Mouse (Mus musculus) kidney, adult 2 months (tissue): ENCODE data around the gene Mrpl38. TPM values are rescaled to one million over a fixed set of nuclear protein-coding genes. Genes with fewer than 3 reads are reported as not detected.

Experiments used
- DNase-seq: peaks from one replicate; pipeline ENCODE4 v3.0.0; 2021
- H3K27ac ChIP-seq: fragments of 200-500 bp; 2 replicates; pipeline ENCODE4 v1.5.1; 2012; ENCODE audit warnings: low read depth, low read length, control low read depth, inconsistent platforms; ENCODE audit not compliant: insufficient read depth
- H3K27me3 ChIP-seq: fragments of 200-500 bp; replicated peaks from 2 replicates; pipeline ENCODE4 v1.6.1; 2012; ENCODE audit warnings: mild to moderate bottlenecking, moderate library complexity, low read length, inconsistent platforms; ENCODE audit not compliant: control insufficient read depth, insufficient read depth
- H3K36me3 ChIP-seq: fragments of 200-500 bp; 2 replicates; pipeline ENCODE4 v1.6.1; 2012; ENCODE audit warnings: mild to moderate bottlenecking, moderate library complexity, low read length, inconsistent platforms; ENCODE audit not compliant: control insufficient read depth, insufficient read depth
- H3K4me1 ChIP-seq: fragments of 200-500 bp; 2 replicates; pipeline ENCODE4 v1.6.1; 2011; ENCODE audit warnings: low read length; ENCODE audit not compliant: control insufficient read depth, insufficient read depth
- H3K4me3 ChIP-seq: fragments of 200-500 bp; 2 replicates; pipeline ENCODE4 v1.5.1; 2011; ENCODE audit warnings: mild to moderate bottlenecking, low read depth, low read length, control low read depth; ENCODE audit not compliant: insufficient read depth
- CTCF ChIP-seq: fragments of 200-500 bp; conservative IDR thresholded peaks from 2 replicates; pipeline ENCODE4 v1.5.1; 2011; ENCODE audit warnings: low read depth, mild to moderate bottlenecking, control low read depth, low read length, moderate library complexity, mixed read lengths; ENCODE audit not compliant: insufficient read depth, insufficient read length
- POLR2A ChIP-seq: fragments of 200-500 bp; IDR thresholded peaks from one replicate; pipeline ENCODE4 v1.6.1; 2011; ENCODE audit warnings: low read depth, low read length, control low read depth
- WGBS: fragments of 180-500 bp; shearing (Covaris S2); methylation state at CpG from one replicate; pipeline ENCODE4 v1.1.7; 2018; 5-methylcytosine and 5-hydroxymethylcytosine counted together
- polyA plus RNA-seq: library from polyadenylated mRNA; depleted of rRNA; stranded (reverse); fragments of >200 nt; gene quantifications from 2 replicates; pipeline ENCODE4 v1.2.3, GENCODE M21; 2012; rRNA removed

Mrpl38 gene
- polyA plus RNA-seq, 1 experiment: 70.7 TPM

DNA sequence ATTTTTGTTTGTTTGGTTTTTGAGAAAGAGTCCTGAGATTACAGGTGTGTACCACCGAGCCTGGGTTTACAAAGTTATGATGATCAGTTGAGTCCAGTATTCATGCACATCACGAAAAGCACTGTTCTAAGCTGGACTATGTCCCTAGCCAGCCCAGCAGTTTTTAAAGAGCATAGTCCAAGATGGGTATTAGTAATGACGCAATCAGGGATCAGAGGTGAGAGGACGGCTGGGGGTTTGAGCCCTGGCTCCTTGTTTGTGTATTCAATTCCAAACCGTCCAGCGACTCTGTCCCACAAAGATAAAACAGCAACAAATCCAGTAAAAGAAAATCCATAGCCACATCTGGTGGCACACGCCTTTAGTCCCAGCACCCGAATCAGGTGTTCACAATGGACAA is 50.5 kb downstream of the Mrpl38 start:
- H3K27ac ChIP-seq: peak overlapping the region; percentile 98
- no peak overlapping the region for H3K4me3 ChIP-seq
- H3K36me3 ChIP-seq: no peaks in the 10 kb centered on the region; the same call in 1 of the 2 replicates
- H3K27me3 ChIP-seq: no peaks in the 10 kb centered on the region
- TF ChIP-seq CTCF: no peak
- TF ChIP-seq POLR2A: no peak
- 47% methylated on average over 8 of the region's 8 CpGs for WGBS
- DNase-seq: peak; percentile 86
- peaks cover 11% of the 10 kb centered on the region for H3K4me1 ChIP-seq

DNA sequence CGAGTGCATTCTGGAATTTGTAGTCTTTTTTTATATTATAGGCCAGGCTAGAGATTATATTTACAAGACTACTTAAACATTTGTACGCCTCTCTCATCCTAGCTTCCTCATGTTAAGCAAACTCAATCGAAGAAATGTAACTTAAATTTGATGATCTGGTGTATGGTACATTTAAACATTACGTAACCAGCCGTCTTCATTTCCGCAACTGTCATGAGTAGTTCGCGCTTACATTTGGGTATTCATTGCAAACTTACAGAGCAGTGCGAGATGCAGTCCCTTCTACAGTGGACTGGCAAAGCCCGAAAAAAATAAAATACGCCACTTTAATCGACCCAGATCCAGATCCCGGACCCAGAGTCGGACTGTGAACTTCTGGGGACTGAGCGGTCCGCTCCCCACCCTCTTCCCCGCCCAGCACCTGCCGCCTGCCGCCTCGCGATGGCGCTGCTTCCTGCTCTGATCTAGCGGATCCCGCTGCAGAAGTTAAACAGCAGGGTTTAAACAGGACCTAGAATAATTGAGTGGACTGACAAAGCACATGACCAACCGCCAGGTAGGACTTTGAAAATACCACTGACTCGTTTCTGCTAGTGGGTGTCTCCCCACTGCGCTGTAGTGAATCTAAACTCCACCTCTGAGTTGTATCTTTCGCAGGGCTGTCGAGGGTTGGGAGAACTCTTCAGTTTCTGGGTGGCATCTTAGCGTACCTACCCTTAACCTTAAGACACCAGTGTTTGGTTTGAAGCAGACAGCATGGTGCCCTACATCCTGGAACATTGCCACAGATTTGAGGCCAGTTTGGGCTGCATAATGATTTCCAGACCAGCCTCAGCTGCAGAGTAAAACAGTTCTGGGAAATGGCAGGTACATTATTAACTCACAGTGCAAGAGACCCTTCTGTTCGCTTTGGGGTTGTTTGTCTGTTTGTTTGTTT is 51.2 kb downstream of the Mrpl38 start:
- peak overlapping the region; percentile 49 for H3K4me3 ChIP-seq
- DNase-seq: peak; percentile 95
- TF ChIP-seq CTCF: peak; percentile 90
- TF ChIP-seq POLR2A: no peak
- peaks cover 11% of the 10 kb centered on the region for H3K4me1 ChIP-seq
- 1% methylated on average over 31 of the region's 31 CpGs for WGBS
- peak overlapping the region; percentile 98 for H3K27ac ChIP-seq
- H3K36me3 ChIP-seq: peaks cover 2% of the 10 kb centered on the region
- no peaks in the 10 kb centered on the region for H3K27me3 ChIP-seq

DNA sequence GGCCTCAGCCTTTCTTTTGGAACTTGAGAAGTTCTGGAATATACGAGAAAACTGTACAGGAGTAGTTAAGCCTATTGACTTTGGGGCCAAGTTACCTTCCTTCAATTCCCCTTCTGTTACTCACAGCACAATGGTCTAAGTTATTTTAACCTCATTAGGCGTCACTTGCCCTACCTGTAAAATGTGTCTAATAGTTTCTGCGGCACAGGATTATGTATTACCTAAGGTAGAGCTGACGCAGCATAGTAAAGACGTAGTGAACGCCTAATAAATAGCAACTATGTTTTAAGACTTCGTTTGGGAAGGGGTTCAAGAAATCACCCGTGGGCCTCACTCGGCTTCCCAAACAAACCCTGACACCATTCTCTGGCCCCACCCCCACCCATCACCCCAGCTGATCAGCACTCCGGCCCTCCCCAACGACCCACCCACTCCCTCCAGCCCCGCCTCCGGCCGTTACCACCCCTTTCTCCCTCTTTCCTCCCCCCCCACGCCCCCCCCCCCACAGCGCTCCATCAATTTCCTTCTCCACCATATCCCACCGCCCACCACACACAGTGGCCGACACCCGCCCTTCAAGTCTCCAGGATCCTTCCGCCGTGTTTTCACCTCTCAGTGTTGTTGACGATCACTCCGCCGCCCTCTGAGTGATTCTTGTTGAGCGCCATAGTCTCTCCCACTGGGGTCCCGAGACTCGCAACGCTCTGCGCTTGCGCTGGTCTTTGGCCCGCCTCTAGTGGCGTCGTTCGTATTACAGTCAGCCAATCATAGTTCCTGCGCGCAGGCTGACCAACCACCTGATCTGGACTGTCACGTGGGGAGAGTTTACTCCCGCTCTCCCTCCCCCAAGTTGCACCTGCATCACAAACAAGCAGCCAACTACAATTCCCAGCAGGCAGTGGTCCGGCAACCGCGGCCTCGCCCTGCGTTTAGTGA is 52.1 kb downstream of the Mrpl38 start, which contains the start of gene Wbp2:
TSS of gene Wbp2 (minus strand) at position 738 of the 936 bp plus-strand sequence.
- WGBS: 2% methylated on average over 39 of the region's 43 CpGs
- H3K4me3 ChIP-seq: peak within 1 kb of the TSS; percentile 96
- TF ChIP-seq CTCF: no peak
- peak; percentile 81 for TF ChIP-seq POLR2A
- peak within 1 kb of the TSS; percentile 98 for H3K27ac ChIP-seq
- no peaks in the 10 kb centered on the region for H3K27me3 ChIP-seq
- peak; percentile 100 for DNase-seq
- peaks cover 3% of the 10 kb centered on the region for H3K36me3 ChIP-seq
- peaks cover 11% of the 10 kb centered on the region for H3K4me1 ChIP-seq

- H3K36me3 ChIP-seq: peaks cover 7% of the 10 kb centered on the region
Observed at GRCm38 (mm10) chr11:116084166-116084565, 54.5 kb downstream of the Mrpl38 start.

DNA sequence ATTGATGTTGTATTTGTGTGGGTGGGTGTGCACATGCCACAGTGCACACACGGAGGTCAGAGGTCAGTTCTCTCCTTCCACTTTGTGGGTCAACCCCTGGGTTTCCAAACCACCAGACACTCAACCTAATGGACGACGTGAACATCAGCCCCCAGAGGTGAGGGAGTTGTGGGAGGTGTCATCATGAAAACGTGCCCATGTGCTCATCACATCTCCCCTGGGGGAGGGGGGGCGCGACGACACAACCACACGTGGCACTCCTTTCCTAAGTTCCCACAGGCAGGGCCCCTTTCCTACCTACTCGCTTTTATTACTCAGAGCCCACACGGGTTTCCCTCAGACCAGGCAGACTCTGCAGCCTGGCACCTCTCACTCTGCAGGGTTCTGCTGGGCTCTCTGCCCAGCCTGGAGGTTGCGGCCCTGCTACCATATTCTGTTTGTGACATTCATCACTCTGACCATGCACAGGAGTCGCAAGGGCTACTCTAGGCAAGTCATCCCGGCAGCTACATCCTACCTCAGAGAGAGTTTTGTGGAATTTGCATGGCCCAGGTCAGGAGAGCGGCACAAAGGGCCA is 55.5 kb downstream of the Mrpl38 start:
- no peaks in the 10 kb centered on the region for H3K27me3 ChIP-seq
- WGBS: 76% methylated on average over 14 of the region's 14 CpGs
- peaks cover 7% of the 10 kb centered on the region for H3K36me3 ChIP-seq
- TF ChIP-seq CTCF: no peak
- TF ChIP-seq POLR2A: no peak
- no peak for DNase-seq
- H3K4me3 ChIP-seq: no peak overlapping the region
- peaks cover 6% of the 10 kb centered on the region for H3K4me1 ChIP-seq
- H3K27ac ChIP-seq: no peak overlapping the region

More at GRCm38 (mm10) chr11:116084166-116084565, 54.5 kb downstream of the Mrpl38 start:
- 87% methylated on average over 6 of the region's 6 CpGs for WGBS
- no peaks in the 10 kb centered on the region for H3K27me3 ChIP-seq
- DNase-seq: no peak
- H3K27ac ChIP-seq: no peak overlapping the region
- TF ChIP-seq POLR2A (no peak), CTCF (no peak)
- H3K4me3 ChIP-seq: no peak overlapping the region
- H3K4me1 ChIP-seq: peaks cover 11% of the 10 kb centered on the region

Other genes with a start within 250 kb of the Mrpl38 start
- 26.1 and 26.7 TPM in 2 replicates for gene Smim5, start 238.9 kb downstream of the Mrpl38 start, polyA plus RNA-seq
- gene Smim6, start 226.9 kb downstream of the Mrpl38 start, polyA plus RNA-seq: 5.0 and 5.7 TPM in 2 replicates
- 20.5 and 24.1 TPM in 2 replicates for gene Sap30bp, start 205.6 kb downstream of the Mrpl38 start, polyA plus RNA-seq
- gene Recql5, start 205.4 kb downstream of the Mrpl38 start, polyA plus RNA-seq: 16.9 and 18.8 TPM in 2 replicates
- 5.1 and 5.3 TPM in 2 replicates for gene Itgb4, start 164.2 kb downstream of the Mrpl38 start, polyA plus RNA-seq
- 83.2 and 87.9 TPM in 2 replicates for gene Galk1, start 126.1 kb downstream of the Mrpl38 start, polyA plus RNA-seq
- 135 and 150 TPM in 2 replicates for gene H3f3b, start 110.9 kb downstream of the Mrpl38 start, polyA plus RNA-seq
- 22.1 and 28.1 TPM in 2 replicates for gene Unk, start 108.5 kb downstream of the Mrpl38 start, polyA plus RNA-seq
- 1.1 and 2.4 TPM in 2 replicates for gene Unc13d, start 60.9 kb downstream of the Mrpl38 start, polyA plus RNA-seq
- gene Wbp2, start 51.9 kb downstream of the Mrpl38 start, polyA plus RNA-seq: 391 and 392 TPM in 2 replicates
- 34.9 and 39.6 TPM in 2 replicates for gene Trim47, start 11.7 kb downstream of the Mrpl38 start, polyA plus RNA-seq
- 9.5 and 9.6 TPM in 2 replicates for gene Trim65, start 7.7 kb downstream of the Mrpl38 start, polyA plus RNA-seq
- gene Fbf1, start 29.3 kb upstream of the Mrpl38 start, polyA plus RNA-seq: 24.0 TPM in 2 replicates
- gene Ten1, start 60.0 kb upstream of the Mrpl38 start, polyA plus RNA-seq: 20.1 and 21.0 TPM in 2 replicates
- gene Acox1, start 60.2 kb upstream of the Mrpl38 start, polyA plus RNA-seq: 251 and 265 TPM in 2 replicates
- 6.8 and 7.1 TPM in 2 replicates for gene Evpl, start 99.2 kb upstream of the Mrpl38 start, polyA plus RNA-seq
- 53.7 and 53.8 TPM in 2 replicates for gene Srp68, start 135.3 kb upstream of the Mrpl38 start, polyA plus RNA-seq
- 3.3 and 5.3 TPM in 2 replicates for gene Galr2, start 142.1 kb upstream of the Mrpl38 start, polyA plus RNA-seq
- 33.2 and 33.5 TPM in 2 replicates for gene Exoc7, start 168.4 kb upstream of the Mrpl38 start, polyA plus RNA-seq
- gene Foxj1, start 196.5 kb upstream of the Mrpl38 start, polyA plus RNA-seq: 0.80 and 1.0 TPM in 2 replicates